Mouse (Mus musculus) forebrain, embryonic 16.5 days (tissue): ENCODE data around the gene Zfp689. TPM values are rescaled to one million over a fixed set of nuclear protein-coding genes. Genes with fewer than 3 reads are reported as not detected.
A peak's percentile ranks its signal among the peaks of the same experiment; 100 is the strongest.
"Not testable (repeated sequence)": the region's sequence is repeated elsewhere in the genome, so short reads cannot be mapped to it uniquely, and the experiment has no call there.

Experiments
- ATAC-seq: fragments of 200-750 bp; cut with Nextera tagmentation; 2 replicates; pipeline ENCODE4 v1.8.0; 2017; ENCODE audit warnings: mild to moderate bottlenecking, moderate library complexity
- H3K27ac ChIP-seq: fragments of 300-500 bp; sonication (generic); 2 replicates; pipeline ENCODE4 v1.5.1; 2014; ENCODE audit warnings: low read length, control low read depth
- H3K27me3 ChIP-seq: fragments of 300-500 bp; sonication (generic); replicated peaks from 2 replicates; pipeline ENCODE4 v1.6.1; 2014; ENCODE audit warnings: low read length; ENCODE audit not compliant: control insufficient read depth, insufficient read depth
- H3K36me3 ChIP-seq: fragments of 300-500 bp; sonication (generic); 2 replicates; pipeline ENCODE4 v1.6.1; 2014; ENCODE audit not compliant: control insufficient read depth, insufficient read depth
- H3K4me1 ChIP-seq: fragments of 300-500 bp; sonication (generic); replicated peaks from 2 replicates; pipeline ENCODE4 v1.6.1; 2014; ENCODE audit warnings: low read length; ENCODE audit not compliant: control insufficient read depth, insufficient read depth
- H3K4me2 ChIP-seq: fragments of 300-500 bp; sonication (generic); 2 replicates; pipeline ENCODE4 v1.6.1; 2014; ENCODE audit warnings: mild to moderate bottlenecking, low read length, control low read depth
- H3K4me3 ChIP-seq: fragments of 300-500 bp; sonication (generic); replicated peaks from 2 replicates; pipeline ENCODE4 v1.5.1; 2014; ENCODE audit warnings: mild to moderate bottlenecking, low read length, control low read depth
- H3K9ac ChIP-seq: fragments of 300-500 bp; sonication (generic); replicated peaks from 2 replicates; pipeline ENCODE4 v1.6.1; 2014; ENCODE audit warnings: low read depth, low read length, control low read depth
- H3K9me3 ChIP-seq: fragments of 300-500 bp; sonication (generic); 2 replicates; pipeline ENCODE4 v1.6.1; 2016; ENCODE audit warnings: low read length; ENCODE audit not compliant: control insufficient read depth
- WGBS: fragments of 180-500 bp; shearing (Covaris S2); extraction: QIAGEN DNeasy Blood & Tissue Kit; methylation state at CpG from one replicate; pipeline ENCODE4 v1.1.7; 2014; 5-methylcytosine and 5-hydroxymethylcytosine counted together
- polyA plus RNA-seq: library from polyadenylated mRNA; unstranded; fragments of >200 nt; fragmentation: Nextera tagmentation; extraction: Ambion mirVana; gene quantifications from 2 replicates; pipeline ENCODE4 v1.2.1, GENCODE M21; 2015

Zfp689 gene
- polyA plus RNA-seq, 1 experiment from 2014 or later, result 17.7 TPM

DNA sequence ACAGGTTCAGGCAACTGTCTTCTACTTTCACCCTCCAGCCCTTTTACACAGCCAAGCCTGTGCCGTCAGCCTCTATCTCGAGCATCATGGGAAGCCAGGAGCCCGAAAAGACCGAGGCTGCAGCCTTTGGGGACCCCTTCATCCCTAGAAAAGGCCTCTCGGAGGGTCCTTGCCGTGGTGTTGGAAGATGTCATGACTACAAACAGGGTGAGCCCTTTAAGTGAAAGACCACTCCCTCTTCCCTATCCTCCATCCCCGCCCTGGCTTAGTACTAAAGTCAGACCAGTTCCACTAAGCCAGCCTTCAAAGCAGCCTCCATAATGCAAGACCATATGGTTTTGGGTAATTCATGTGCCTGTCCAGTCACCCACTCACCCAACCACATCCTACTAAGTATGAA is 23.1 kb upstream of the Zfp689 start:
- WGBS, result 0% methylated on average over 7 of the region's 7 CpGs
- peak overlapping the region; percentile 78 for H3K4me3 ChIP-seq
- peak overlapping the region; percentile 97 for H3K9ac ChIP-seq
- no peak for ATAC-seq
- H3K27me3 ChIP-seq, result no peaks in the 10 kb centered on the region
- 0 out of 2 replicates have a peak, but pooled peaks cover 4% of the 10 kb centered on the region for H3K9me3 ChIP-seq
- H3K36me3 ChIP-seq, result peaks cover 21% of the 10 kb centered on the region
- peak overlapping the region; percentile 89 for H3K4me2 ChIP-seq
- peak overlapping the region; percentile 98 for H3K27ac ChIP-seq
- H3K4me1 ChIP-seq, result peaks cover 23% of the 10 kb centered on the region

DNA sequence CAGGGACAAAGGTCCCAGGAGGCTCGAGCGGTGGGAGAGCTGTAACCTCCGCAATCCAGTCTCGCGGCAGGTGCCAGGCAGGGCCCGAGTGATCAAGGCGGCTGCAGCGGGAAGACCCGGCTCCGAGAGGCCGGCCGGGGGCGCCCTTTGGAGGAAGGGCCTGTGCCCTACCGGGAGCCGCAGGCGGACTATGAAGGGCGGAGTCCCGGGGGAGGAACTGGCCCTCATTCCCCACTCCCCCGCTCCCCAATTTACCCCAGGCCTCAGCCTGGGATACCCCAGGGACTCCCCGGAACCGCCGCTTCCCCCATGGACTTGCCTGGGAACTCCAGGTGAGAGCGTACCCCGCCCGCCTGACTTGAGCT is 22.7 kb upstream of the Zfp689 start:
- H3K4me3 ChIP-seq, result peak overlapping the region; percentile 78
- H3K4me1 ChIP-seq, result peaks cover 19% of the 10 kb centered on the region
- H3K4me2 ChIP-seq, result peak overlapping the region; percentile 89
- H3K27ac ChIP-seq, result peak overlapping the region; percentile 98
- H3K9me3 ChIP-seq, result 0 out of 2 replicates have a peak, but pooled peaks cover 4% of the 10 kb centered on the region
- H3K27me3 ChIP-seq, result no peaks in the 10 kb centered on the region
- 0% methylated on average over 20 of the region's 25 CpGs for WGBS
- H3K9ac ChIP-seq, result peak overlapping the region; percentile 97
- no peak; the same call in 1 of the 2 replicates for ATAC-seq
- H3K36me3 ChIP-seq, result peaks cover 21% of the 10 kb centered on the region

DNA sequence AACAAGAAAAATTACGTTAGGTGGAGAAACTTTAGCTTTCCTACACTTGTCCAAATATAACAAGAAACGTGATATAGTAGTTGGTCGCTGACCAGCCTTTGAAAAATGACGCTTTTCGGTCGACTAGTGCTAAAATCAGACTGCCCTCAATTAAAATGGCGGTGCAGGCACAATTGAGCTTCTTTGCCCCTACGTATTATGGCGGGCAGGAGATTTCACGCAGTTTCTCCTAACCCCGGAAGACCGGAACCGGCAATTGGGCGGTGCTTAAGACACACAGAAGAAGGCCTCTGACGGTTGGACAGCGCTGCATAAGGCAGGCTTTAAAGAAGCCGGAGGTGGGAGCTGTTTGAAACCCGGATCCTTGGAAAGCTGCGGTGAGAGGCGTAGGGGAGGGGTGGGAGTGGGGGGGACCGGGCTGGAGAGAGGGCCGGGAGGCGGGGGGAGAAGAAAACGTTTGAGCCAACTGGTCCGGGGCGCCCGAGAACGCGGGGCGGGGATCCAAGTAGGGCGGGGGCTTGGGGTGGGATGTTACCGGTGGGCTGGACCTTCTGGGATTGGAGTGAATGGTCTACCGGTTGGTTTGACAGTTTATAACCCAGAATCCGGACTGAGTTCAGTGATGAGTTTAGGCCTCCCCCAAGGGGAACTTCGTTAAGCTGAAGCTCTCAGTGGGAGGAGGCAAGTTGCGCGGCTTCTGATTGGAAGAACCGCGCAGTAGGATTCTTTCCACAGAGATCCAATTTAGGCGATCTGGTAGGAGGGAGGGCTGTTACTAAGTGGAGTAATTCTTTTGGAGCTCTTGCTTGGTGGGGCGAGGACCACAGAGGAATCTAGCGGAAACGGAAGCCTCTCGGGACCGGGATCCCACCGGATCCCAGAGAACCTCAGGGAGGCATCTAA is 22.0 kb upstream of the Zfp689 start:
- Histone ChIP-seq H3K9ac (peak overlapping the region; percentile 97), H3K4me1 (peaks cover 19% of the 10 kb centered on the region), H3K27me3 (no peaks in the 10 kb centered on the region), H3K36me3 (peaks cover 16% of the 10 kb centered on the region), H3K4me3 (peak overlapping the region; percentile 78), H3K9me3 (0 out of 2 replicates have a peak, but pooled peaks cover 4% of the 10 kb centered on the region), H3K27ac (peak overlapping the region; percentile 98), H3K4me2 (peak overlapping the region; percentile 89)
- peak; percentile 96 for ATAC-seq
- WGBS, result under 1% methylated on average over 44 of the region's 46 CpGs

DNA sequence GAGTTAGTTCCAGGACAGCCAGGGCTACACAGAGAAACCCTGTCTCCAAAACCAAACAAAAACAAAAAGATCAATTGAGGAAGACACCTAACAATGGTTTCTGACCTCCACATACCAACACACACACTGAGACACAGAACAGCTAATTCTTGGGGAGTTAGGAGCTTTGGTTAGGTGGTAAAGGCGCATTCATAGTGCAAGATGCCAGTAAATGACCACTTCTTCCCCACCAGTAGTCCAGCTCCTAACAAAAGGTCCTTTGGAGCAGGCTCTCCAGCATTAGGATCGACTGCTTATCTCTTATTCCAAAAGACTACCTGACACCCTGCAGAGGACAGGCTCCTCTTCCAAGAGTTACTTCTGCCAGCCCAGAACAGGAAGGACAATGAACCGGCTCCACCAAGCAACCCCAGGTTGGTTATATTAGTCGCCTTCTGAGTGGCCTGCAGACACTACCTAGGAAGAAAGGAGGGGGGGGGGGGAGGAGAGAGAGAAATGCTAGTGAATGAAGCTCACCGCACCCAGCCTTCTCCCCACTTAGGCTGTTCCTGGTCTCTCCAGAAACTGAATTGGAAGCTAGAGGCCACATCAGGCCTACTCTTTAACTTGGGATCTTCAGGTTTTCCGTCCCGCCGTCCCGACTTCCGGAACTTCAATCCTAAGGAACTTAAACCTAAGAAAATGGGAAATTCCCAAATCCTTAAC is 21.2 kb upstream of the Zfp689 start:
- Histone ChIP-seq H3K27me3 (no peaks in the 10 kb centered on the region), H3K36me3 (peaks cover 9% of the 10 kb centered on the region), H3K27ac (peak overlapping the region; percentile 98), H3K9me3 (0 out of 2 replicates have a peak, but pooled peaks cover 4% of the 10 kb centered on the region), H3K4me1 (peaks cover 19% of the 10 kb centered on the region), H3K4me3 (peak overlapping the region; percentile 78), H3K4me2 (peak overlapping the region; percentile 89), H3K9ac (peak overlapping the region; percentile 97)
- 6% methylated on average over 10 of the region's 10 CpGs for WGBS
- ATAC-seq, result peak; percentile 11; the same call in 1 of the 2 replicates

DNA sequence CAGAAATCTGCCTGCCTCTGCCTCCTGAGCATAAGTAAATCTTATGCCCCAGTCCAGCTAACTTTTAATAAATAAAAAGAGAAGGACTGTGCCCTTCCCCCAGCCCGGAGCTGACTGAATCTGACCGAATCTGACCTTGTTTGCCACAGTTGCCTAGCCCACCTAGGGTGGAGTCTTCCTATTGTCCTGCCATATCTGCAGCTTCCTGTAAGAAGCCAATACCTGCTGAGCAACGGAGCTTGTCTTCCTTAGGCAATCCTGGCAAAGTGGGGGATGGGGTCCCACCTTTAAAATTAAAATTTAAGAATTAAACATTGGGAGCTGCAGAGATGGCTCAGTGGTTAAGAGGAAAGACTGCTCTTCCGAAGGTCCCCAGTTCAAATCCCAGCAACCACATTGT is 17.6 kb upstream of the Zfp689 start:
- no peak overlapping the region for H3K27ac ChIP-seq
- no peak overlapping the region for H3K4me2 ChIP-seq
- peaks cover 2% of the 10 kb centered on the region; the same call in 1 of the 2 replicates for H3K36me3 ChIP-seq
- no peak overlapping the region for H3K4me3 ChIP-seq
- no peaks in the 10 kb centered on the region for H3K27me3 ChIP-seq
- peaks cover 10% of the 10 kb centered on the region for H3K4me1 ChIP-seq
- 0 out of 2 replicates have a peak, but pooled peaks cover 4% of the 10 kb centered on the region for H3K9me3 ChIP-seq
- 92% methylated on average over 4 of the region's 4 CpGs for WGBS
- ATAC-seq, result no peak
- no peak overlapping the region for H3K9ac ChIP-seq

DNA sequence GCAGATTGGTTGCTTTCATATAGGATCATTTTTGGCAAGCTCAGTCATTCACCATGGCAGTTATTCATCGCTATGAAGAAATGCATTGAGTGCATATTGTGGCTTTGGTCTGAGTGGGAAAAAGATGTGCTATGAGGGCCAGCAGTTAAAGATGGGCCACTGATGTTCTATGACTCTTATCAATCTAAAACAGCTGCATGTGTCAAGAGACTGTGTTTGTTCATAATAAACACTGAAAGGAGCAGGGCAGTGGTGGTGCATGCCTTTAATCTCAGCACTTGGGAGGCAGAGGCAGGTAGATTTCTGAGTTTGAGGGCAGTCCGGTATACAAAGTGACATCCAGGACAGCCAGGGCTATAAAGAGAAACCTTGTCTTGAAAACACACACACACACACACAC is 16.7 kb upstream of the Zfp689 start:
- peaks cover 10% of the 10 kb centered on the region for H3K4me1 ChIP-seq
- H3K9ac ChIP-seq, H3K4me3 ChIP-seq, H3K4me2 ChIP-seq, H3K27ac ChIP-seq, H3K27me3 ChIP-seq, H3K36me3 ChIP-seq, H3K9me3 ChIP-seq, ATAC-seq: not testable (repeated sequence)
- WGBS, result 96% methylated on average over 2 of the region's 2 CpGs

DNA sequence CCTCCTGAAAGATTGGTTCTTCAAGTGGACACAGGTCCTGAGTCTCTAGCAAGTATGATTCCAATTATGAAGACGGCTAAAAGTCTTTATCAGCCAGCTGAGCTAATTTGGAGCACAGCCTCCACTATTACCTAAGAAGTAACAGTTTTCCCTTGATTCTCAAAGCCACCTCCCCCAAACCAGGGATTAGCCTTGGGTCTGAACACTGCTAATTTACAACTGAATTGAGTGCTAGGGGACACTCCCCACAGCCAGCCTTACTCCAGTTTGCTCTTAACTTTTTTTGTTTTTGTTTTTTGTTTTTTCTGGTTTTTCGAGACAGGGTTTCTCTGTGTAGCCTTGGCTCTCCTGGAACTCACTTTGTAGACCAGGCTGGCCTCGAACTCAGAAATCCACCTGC is 16.2 kb upstream of the Zfp689 start:
- Histone ChIP-seq H3K4me1 (peaks cover 10% of the 10 kb centered on the region), H3K27me3 (no peaks in the 10 kb centered on the region), H3K9me3 (0 out of 2 replicates have a peak, but pooled peaks cover 4% of the 10 kb centered on the region), H3K4me3 (no peak overlapping the region), H3K9ac (no peak overlapping the region), H3K4me2 (no peak overlapping the region), H3K27ac (no peak overlapping the region), H3K36me3 (peaks cover 2% of the 10 kb centered on the region; the same call in 1 of the 2 replicates)
- ATAC-seq, result no peak
- WGBS, result 89% methylated on average over 3 of the region's 3 CpGs

DNA sequence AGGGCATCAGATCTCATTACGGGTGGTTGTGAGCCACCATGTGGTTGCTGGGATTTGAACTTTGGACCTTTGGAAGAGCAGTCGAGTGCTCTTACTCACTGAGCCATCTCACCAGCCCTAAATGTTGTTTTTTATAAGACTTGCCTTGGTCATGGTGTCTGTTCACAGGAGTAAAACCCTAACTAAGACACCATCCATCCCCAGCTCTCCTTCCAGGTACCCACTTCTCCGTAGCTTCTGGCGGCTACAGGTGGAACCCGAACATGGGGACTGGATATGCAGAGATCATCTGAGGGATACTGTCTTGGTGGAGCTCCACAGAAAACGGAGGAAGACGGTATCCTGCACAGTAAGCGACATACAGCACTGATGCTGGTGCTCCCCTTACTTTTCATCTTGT is 10.4 kb upstream of the Zfp689 start, which contains the start of gene Prr14:
TSS of gene Prr14 (plus strand) at position 301 of the 400 bp plus-strand sequence.
- not testable (repeated sequence) for H3K27ac ChIP-seq, H3K4me3 ChIP-seq, ATAC-seq, H3K27me3 ChIP-seq, H3K9ac ChIP-seq, H3K4me1 ChIP-seq, H3K9me3 ChIP-seq, H3K4me2 ChIP-seq, H3K36me3 ChIP-seq
- WGBS, result 95% methylated on average over 8 of the region's 8 CpGs
